In the genomic region with DNA sequence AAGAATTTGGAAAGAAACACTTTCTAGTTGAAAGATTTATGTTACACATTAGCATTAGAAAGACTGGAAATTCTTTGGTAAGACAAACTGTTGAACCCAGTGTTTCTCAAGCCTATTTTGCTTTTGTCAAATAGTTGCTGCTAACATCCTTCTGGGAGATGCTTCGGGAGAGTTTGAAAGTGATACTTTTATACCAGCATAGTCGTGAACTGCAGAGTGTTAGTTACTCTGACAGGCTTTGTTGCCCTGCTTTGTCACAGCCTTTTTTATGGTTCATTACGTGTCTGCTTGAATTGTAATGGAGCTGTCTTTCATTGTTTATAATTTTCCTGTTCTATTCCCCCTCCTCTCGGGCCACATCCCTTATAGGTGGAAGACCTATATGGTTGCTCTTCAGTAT, we compare ENCODE assay signal across 29 mouse cellular contexts.
A peak's percentile ranks its signal among the peaks of the same experiment; 100 is the strongest.
DNase-seq lines count a peak whose midpoint lies in the region; ATAC-seq and TF ChIP-seq lines count a peak whose summit lies in the region.
"Had no signal": no experiment of that assay in that cellular context is flagged by ENCODE, and none has a peak within 500 bp of the region (broad histone marks: within the 10 kb centered on the region; RNA-seq: fewer than 3 reads in every experiment).

No protein-coding gene starts in this region.

- H3K36me3 ChIP-seq in heart, adult 2 months (ENCODE audit: control insufficient read depth, insufficient read depth, low read length) = peaks cover 3% of the 10 kb centered on the region
- H3K36me3 ChIP-seq in neural tube, embryonic 11.5 days (ENCODE audit: control insufficient read depth, insufficient read depth, low read length) = no peaks in the 10 kb centered on the region
- H3K36me3 ChIP-seq in midbrain, embryonic 16.5 days (ENCODE audit: control insufficient read depth, insufficient read depth, low read length) = no peaks in the 10 kb centered on the region
- H3K36me3 ChIP-seq: forebrain, embryonic 10.5 days; G1E; heart, embryonic 12.5 days; heart, embryonic 15.5 days; hindbrain, embryonic 10.5 days; hindbrain, embryonic 13.5 days had no signal

- no peak overlapping the region for H3K27ac ChIP-seq in heart, adult 2 months
- H3K27ac ChIP-seq in neural tube, embryonic 11.5 days (ENCODE audit: low read depth, low read length) = no peak overlapping the region
- no peak overlapping the region for H3K27ac ChIP-seq in midbrain, embryonic 16.5 days (ENCODE audit: low read length)
- H3K27ac ChIP-seq: forebrain, embryonic 10.5 days; forebrain, embryonic 13.5 days; heart, embryonic 15.5 days; hindbrain, embryonic 10.5 days; hindbrain, embryonic 13.5 days had no signal

- peak; percentile 53; the same call in 1 of the 2 replicates for ATAC-seq in neural tube, embryonic 11.5 days (ENCODE audit: insufficient read depth, low FRiP score, low TSS enrichment)
- ATAC-seq in midbrain, embryonic 16.5 days = no peak
- ATAC-seq: forebrain, embryonic 13.5 days; forebrain, embryonic 16.5 days; hindbrain, embryonic 16.5 days; inflammation-experienced regulatory T-cells, adult 6 months; Patski had no signal

- H3K4me1 ChIP-seq in heart, adult 2 months (ENCODE audit: control insufficient read depth, insufficient read depth, low read length) = peaks cover 12% of the 10 kb centered on the region
- peaks cover 20% of the 10 kb centered on the region for H3K4me1 ChIP-seq in neural tube, embryonic 11.5 days (ENCODE audit: control insufficient read depth, insufficient read depth, low read length)
- peaks cover 14% of the 10 kb centered on the region for H3K4me1 ChIP-seq in midbrain, embryonic 16.5 days (ENCODE audit: control insufficient read depth, insufficient read depth, low read length)

- no peak overlapping the region for H3K4me2 ChIP-seq in neural tube, embryonic 11.5 days (ENCODE audit: low read depth)
- no peak overlapping the region for H3K4me2 ChIP-seq in midbrain, embryonic 16.5 days (ENCODE audit: low read length)
- H3K4me2 ChIP-seq: forebrain, embryonic 13.5 days; heart, embryonic 12.5 days; heart, embryonic 15.5 days; hindbrain, embryonic 13.5 days had no signal

- H3K9me3 ChIP-seq in neural tube, embryonic 11.5 days (ENCODE audit: control insufficient read depth, low read length) = no peaks in the 10 kb centered on the region
- no peaks in the 10 kb centered on the region for H3K9me3 ChIP-seq in midbrain, embryonic 16.5 days (replicated peaks; ENCODE audit: control insufficient read depth, low read length, poor library complexity, severe bottlenecking)
- H3K9me3 ChIP-seq: forebrain, embryonic 10.5 days; forebrain, embryonic 13.5 days; G1E; hindbrain, embryonic 13.5 days had no signal

- no peak for TF ChIP-seq EP300 in heart, adult 2 months (IDR thresholded peaks at IDR 0.05; ENCODE audit: insufficient read depth, low read depth, low read length)

- no peaks in the 10 kb centered on the region for H3K27me3 ChIP-seq in heart, adult 2 months (ENCODE audit: control insufficient read depth, insufficient read depth, low read length)
- H3K27me3 ChIP-seq in neural tube, embryonic 11.5 days (ENCODE audit: control insufficient read depth, insufficient read depth, low read length) = no peaks in the 10 kb centered on the region
- no peaks in the 10 kb centered on the region for H3K27me3 ChIP-seq in midbrain, embryonic 16.5 days (ENCODE audit: control insufficient read depth, insufficient read depth, low read depth, low read length)
- H3K27me3 ChIP-seq: CH12.LX; forebrain, embryonic 13.5 days; heart, embryonic 12.5 days; heart, embryonic 15.5 days; hindbrain, embryonic 13.5 days; Patski had no signal

- no peak for TF ChIP-seq CTCF in heart, adult 2 months (IDR thresholded peaks at IDR 0.05)

- 88% methylated on average over 4 of the region's 4 CpGs for WGBS in heart, adult 2 months
- 18% methylated on average over 4 of the region's 4 CpGs for WGBS in neural tube, embryonic 11.5 days
- 31% methylated on average over 4 of the region's 4 CpGs for WGBS in midbrain, embryonic 16.5 days

- no peak overlapping the region for H3K9ac ChIP-seq in heart, adult 2 months (ENCODE audit: low read depth, low read length)
- no peak overlapping the region for H3K9ac ChIP-seq in neural tube, embryonic 11.5 days (ENCODE audit: low read length)
- H3K9ac ChIP-seq in midbrain, embryonic 16.5 days (ENCODE audit: low read depth, low read length) = no peak overlapping the region
- H3K9ac ChIP-seq: forebrain, embryonic 13.5 days; heart, embryonic 12.5 days; heart, embryonic 15.5 days; hindbrain, embryonic 13.5 days had no signal

- TF ChIP-seq POLR2A in heart, adult 2 months (IDR thresholded peaks at IDR 0.05; ENCODE audit: insufficient read depth, low read depth, low read length) = no peak

- DNase-seq in heart, adult 11 months = peak; percentile 1
- no peak for DNase-seq in heart, adult 2 months
- DNase-seq in neural tube, embryonic 11.5 days (ENCODE audit: low spot score) = peak; percentile 23
- DNase-seq in neural tube, embryonic 10.5 days (ENCODE audit: extremely low spot score, low spot score) = no peak
- DNase-seq in retina, embryonic 14.5 days (ENCODE audit: low spot score) = peak; percentile 58
- DNase-seq: adrenal gland, adult 2 months; adrenal gland, postnatal 14 days; B cell, adult 2 months; cerebellum, adult 11 months; cerebellum, adult 2 months; cerebellum, adult 9-11 months; cerebellum, postnatal 25 days; gastrocnemius, postnatal 10 days; gastrocnemius, postnatal 36 days; heart, postnatal 10 days; heart, postnatal 36 days had no signal

- H3K4me3 ChIP-seq in heart, adult 2 months = no peak overlapping the region
- H3K4me3 ChIP-seq in neural tube, embryonic 11.5 days (ENCODE audit: low read depth, low read length) = no peak overlapping the region
- no peak overlapping the region for H3K4me3 ChIP-seq in midbrain, embryonic 16.5 days (ENCODE audit: low read depth, low read length)
- H3K4me3 ChIP-seq: forebrain, embryonic 10.5 days; forebrain, embryonic 13.5 days; heart, embryonic 12.5 days; heart, embryonic 15.5 days; hindbrain, embryonic 10.5 days; hindbrain, embryonic 13.5 days had no signal

- H3K79me2 ChIP-seq in heart, adult 2 months (replicated peaks; ENCODE audit: control insufficient read depth, insufficient read depth, low read length) = peaks cover 3% of the 10 kb centered on the region; the same call in 1 of the 2 replicates

- intact Hi-C loops in heart, adult 2 months (cut with DNase I) = loop anchor here (5.0 kb wide), 1 partner anchor 38 kb away; no protein-coding TSS in a partner anchor

Comparison
In these comparisons a context has a peak if more than half of its experiments do, and no peak if none do; other contexts are left out.
1. DNase-seq: peak in heart, adult 11 months (single experiment), neural tube, embryonic 11.5 days (single experiment) and retina, embryonic 14.5 days (single experiment); none in heart, adult 2 months (0 of 2) and neural tube, embryonic 10.5 days (single experiment).